Comparison of ENCODE assay signal across 8 mouse cellular contexts in the genomic region with DNA sequence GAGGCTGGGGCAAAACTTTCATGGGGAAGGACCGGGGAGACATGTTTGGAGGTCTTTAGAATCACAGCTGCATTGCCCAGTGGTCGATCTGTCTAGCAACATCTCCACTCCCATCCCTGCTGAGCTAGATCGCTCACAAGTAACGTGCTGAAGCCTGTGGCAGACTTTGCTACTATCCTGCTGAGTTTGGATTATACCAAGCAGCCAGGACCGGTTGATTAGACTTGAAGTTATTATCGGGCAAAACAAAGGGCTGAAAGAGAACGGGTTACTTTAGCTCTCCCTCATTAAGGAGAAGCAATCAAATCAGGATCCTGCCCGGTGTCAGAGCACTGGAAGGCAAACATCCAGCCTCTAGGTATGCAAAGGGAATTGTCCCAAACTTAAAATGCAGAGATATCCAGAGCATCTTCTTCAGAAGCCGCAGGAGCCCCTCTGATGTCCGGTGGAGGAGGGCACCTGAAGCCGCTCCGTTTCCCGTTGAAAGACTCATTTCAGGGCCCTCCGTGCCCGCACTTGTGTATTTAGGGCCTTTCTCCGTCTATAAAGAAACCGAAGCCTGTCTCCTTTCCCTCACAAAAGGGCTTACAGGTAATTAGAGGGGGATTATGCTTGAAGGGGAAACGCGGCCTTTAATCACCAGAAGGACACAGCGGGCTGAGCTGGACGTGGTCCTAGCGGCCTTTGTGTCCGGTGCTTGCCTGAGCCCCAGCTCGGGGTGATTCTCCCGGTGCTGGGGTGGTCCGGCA. TPM values are rescaled to one million over a fixed set of nuclear protein-coding genes. Genes with fewer than 3 reads are reported as not detected.
DNase-seq lines count a peak whose midpoint lies in the region; ATAC-seq and TF ChIP-seq lines count a peak whose summit lies in the region.

A gene (plus strand): TSS at position 645 of the 749 bp plus-strand sequence.

- TF ChIP-seq CTCF in intestine, postnatal 0 days (IDR thresholded peaks at IDR 0.05; ENCODE audit: low read depth) = no peak

- ATAC-seq in intestine, embryonic 14.5 days (replicated peaks; ENCODE audit: low FRiP score, low TSS enrichment, low read depth) = no peak
- no peak for ATAC-seq in intestine, postnatal 0 days
- ATAC-seq in embryonic facial prominence, embryonic 12.5 days (ENCODE audit: insufficient number of reproducible peaks, insufficient read depth, low FRiP score, low TSS enrichment) = no peak
- ATAC-seq in kidney, embryonic 15.5 days (replicated peaks; ENCODE audit: low FRiP score) = no peak

- H3K4me2 ChIP-seq in intestine, embryonic 14.5 days (ENCODE audit: low read length) = peak within 1 kb of the TSS; percentile 28
- no peak within 1 kb of the TSS; the same call in 1 of the 2 replicates for H3K4me2 ChIP-seq in intestine, postnatal 0 days (replicated peaks; ENCODE audit: low read depth)
- peak within 1 kb of the TSS; percentile 33 for H3K4me2 ChIP-seq in embryonic facial prominence, embryonic 12.5 days (replicated peaks)
- H3K4me2 ChIP-seq in kidney, embryonic 15.5 days = peak within 1 kb of the TSS; percentile 38
- H3K4me2 ChIP-seq in myocyte (ENCODE audit: low read depth) = peak within 1 kb of the TSS; percentile 76

- H3K36me3 ChIP-seq in intestine, embryonic 14.5 days (ENCODE audit: control insufficient read depth, insufficient read depth, low read length) = no peaks in the 10 kb centered on the region
- no peaks in the 10 kb centered on the region for H3K36me3 ChIP-seq in intestine, postnatal 0 days (ENCODE audit: control insufficient read depth, insufficient read depth)
- H3K36me3 ChIP-seq in embryonic facial prominence, embryonic 12.5 days = no peaks in the 10 kb centered on the region
- no peaks in the 10 kb centered on the region for H3K36me3 ChIP-seq in kidney, embryonic 15.5 days
- no peaks in the 10 kb centered on the region for H3K36me3 ChIP-seq in myocyte (ENCODE audit: control insufficient read depth, insufficient read depth)

- H3K4me3 ChIP-seq in intestine, embryonic 14.5 days (ENCODE audit: low read depth, low read length) = no peak within 1 kb of the TSS
- no peak within 1 kb of the TSS for H3K4me3 ChIP-seq in intestine, postnatal 0 days (ENCODE audit: low read depth, low read length)
- H3K4me3 ChIP-seq in embryonic facial prominence, embryonic 12.5 days = 0 out of 2 replicates have a peak within 1 kb of the TSS, but pooled peaks have one; percentile 3
- no peak within 1 kb of the TSS for H3K4me3 ChIP-seq in kidney, embryonic 15.5 days (replicated peaks)
- H3K4me3 ChIP-seq in myocyte = no peak within 1 kb of the TSS

- H3K27me3 ChIP-seq in intestine, embryonic 14.5 days (replicated peaks; ENCODE audit: control insufficient read depth, insufficient read depth, low read length) = no peaks in the 10 kb centered on the region
- peaks cover 4% of the 10 kb centered on the region; the same call in 1 of the 2 replicates for H3K27me3 ChIP-seq in intestine, postnatal 0 days (replicated peaks; ENCODE audit: control insufficient read depth, insufficient read depth, low read length)
- peaks cover 6% of the 10 kb centered on the region; the same call in 1 of the 2 replicates for H3K27me3 ChIP-seq in embryonic facial prominence, embryonic 12.5 days
- H3K27me3 ChIP-seq in kidney, embryonic 15.5 days = peaks cover 17% of the 10 kb centered on the region
- H3K27me3 ChIP-seq in myocyte (ENCODE audit: control insufficient read depth, insufficient read depth, insufficient read length) = no peaks in the 10 kb centered on the region

- peaks cover 40% of the 10 kb centered on the region for H3K4me1 ChIP-seq in intestine, embryonic 14.5 days (replicated peaks; ENCODE audit: control insufficient read depth, insufficient read depth, low read length)
- peaks cover 4% of the 10 kb centered on the region for H3K4me1 ChIP-seq in intestine, postnatal 0 days (replicated peaks; ENCODE audit: control insufficient read depth, insufficient read depth, low read length)
- H3K4me1 ChIP-seq in embryonic facial prominence, embryonic 12.5 days = peaks cover 61% of the 10 kb centered on the region
- H3K4me1 ChIP-seq in kidney, embryonic 15.5 days = peaks cover 60% of the 10 kb centered on the region

- no peak within 1 kb of the TSS for H3K9ac ChIP-seq in intestine, embryonic 14.5 days (ENCODE audit: low read length)
- no peak within 1 kb of the TSS for H3K9ac ChIP-seq in intestine, postnatal 0 days (ENCODE audit: low read depth, low read length)
- H3K9ac ChIP-seq in embryonic facial prominence, embryonic 12.5 days = peak within 1 kb of the TSS; percentile 16; the same call in 1 of the 2 replicates
- no peak within 1 kb of the TSS for H3K9ac ChIP-seq in kidney, embryonic 15.5 days

- no peaks in the 10 kb centered on the region for H3K9me3 ChIP-seq in intestine, embryonic 14.5 days (ENCODE audit: control insufficient read depth, low read length)
- H3K9me3 ChIP-seq in intestine, postnatal 0 days (ENCODE audit: control insufficient read depth) = no peaks in the 10 kb centered on the region
- H3K9me3 ChIP-seq in embryonic facial prominence, embryonic 12.5 days = no peaks in the 10 kb centered on the region
- H3K9me3 ChIP-seq in kidney, embryonic 15.5 days (replicated peaks) = no peaks in the 10 kb centered on the region

- 29% methylated on average over 26 of the region's 26 CpGs for WGBS in intestine, embryonic 14.5 days
- 52% methylated on average over 26 of the region's 26 CpGs for WGBS in intestine, postnatal 0 days
- WGBS in embryonic facial prominence, embryonic 12.5 days = 7% methylated on average over 26 of the region's 26 CpGs
- 18% methylated on average over 26 of the region's 26 CpGs for WGBS in kidney, embryonic 15.5 days

- DNase-seq in intestine, embryonic 14.5 days (ENCODE audit: low spot score) = no peak
- no peak for DNase-seq in spleen, adult 12 weeks (ENCODE audit: low spot score)
- DNase-seq in thymus, postnatal 25 days = no peak
- DNase-seq in lung, postnatal 25 days (ENCODE audit: low spot score) = no peak

- no peak for TF ChIP-seq POLR2A in myocyte (IDR thresholded peaks at IDR 0.05; ENCODE audit: insufficient read length, low read depth)

- no peak within 1 kb of the TSS for H3K27ac ChIP-seq in intestine, embryonic 14.5 days (ENCODE audit: low read depth)
- H3K27ac ChIP-seq in intestine, postnatal 0 days (ENCODE audit: low read depth, low read length) = no peak within 1 kb of the TSS
- peak within 1 kb of the TSS; percentile 56; the same call in 1 of the 2 replicates for H3K27ac ChIP-seq in embryonic facial prominence, embryonic 12.5 days
- no peak within 1 kb of the TSS for H3K27ac ChIP-seq in kidney, embryonic 15.5 days

- no peak within 1 kb of the TSS for H3ac ChIP-seq in myocyte (ENCODE audit: control insufficient read depth, insufficient read length)

- H3K79me2 ChIP-seq in myocyte (ENCODE audit: control insufficient read depth, insufficient read depth) = no peaks in the 10 kb centered on the region

TF ChIP-seq in myocyte, 11 proteins besides CTCF, POLR2A, EP300 and RAD21:
- TF ChIP-seq REST (IDR thresholded peaks at IDR 0.05; ENCODE audit: insufficient read depth, insufficient read length) (no peak), TCF3 (IDR thresholded peaks at IDR 0.05; ENCODE audit: insufficient read length, low read depth) (no peak), CEBPB (IDR thresholded peaks at IDR 0.05; ENCODE audit: insufficient read depth, poor library complexity, severe bottlenecking) (no peak), MYOD1 (IDR thresholded peaks at IDR 0.05; ENCODE audit: control insufficient read depth in 1 of 3, insufficient read length in 2 of 3, low read depth in 2 of 3) (no peak), SRF (IDR thresholded peaks at IDR 0.05; ENCODE audit: control insufficient read depth, insufficient read length, low read depth) (no peak)

RNA-seq across cellular contexts. Expression of the gene that starts here (rescaled TPM):
- 0.99 and 2.2 TPM in 2 replicates for polyA plus RNA-seq in intestine, embryonic 14.5 days (2014; fragmentation: Nextera tagmentation; extraction: Ambion mirVana)
- 0.56 and 0.92 TPM in 2 replicates for polyA plus RNA-seq in intestine, postnatal 0 days (2015; fragmentation: Nextera tagmentation; extraction: Ambion mirVana)
- polyA plus RNA-seq in embryonic facial prominence, embryonic 12.5 days (2016; fragmentation: Nextera tagmentation; extraction: Ambion mirVana) = 1.2 and 1.3 TPM in 2 replicates
- 0.70 and 0.72 TPM in 2 replicates for polyA plus RNA-seq in kidney, embryonic 15.5 days (2015; fragmentation: Nextera tagmentation; extraction: Ambion mirVana)
- polyA plus RNA-seq in myocyte (2012; fragmentation: generic; extraction: Trizol) = 1.7 TPM
